Mouse (Mus musculus) liver, postnatal 0 days (tissue): ENCODE measurements around the gene Mylk. TPM values are rescaled to one million over a fixed set of nuclear protein-coding genes. Genes with fewer than 3 reads are reported as not detected.

ENCODE experiments used
- ATAC-seq: fragments of 200-750 bp; cut with Nextera tagmentation; 2 replicates; pipeline ENCODE4 v1.8.0; 2017; ENCODE audit warnings: mild to moderate bottlenecking, moderate library complexity
- DNase-seq: peaks from one replicate; pipeline ENCODE4 v3.0.0-alpha.2; 2016
- H3K27ac ChIP-seq: fragments of 300-500 bp; sonication (generic); 2 replicates; pipeline ENCODE4 v1.5.1; 2014; ENCODE audit warnings: antibody characterized with exemption, moderate library complexity, mild to moderate bottlenecking, low read depth
- H3K27me3 ChIP-seq: fragments of 300-500 bp; sonication (generic); 2 replicates; pipeline ENCODE4 v1.6.1; 2014; ENCODE audit warnings: low read length, control low read depth, mixed read lengths; ENCODE audit not compliant: insufficient read depth
- H3K36me3 ChIP-seq: fragments of 300-500 bp; sonication (generic); replicated peaks from 2 replicates; pipeline ENCODE4 v1.6.1; 2014; ENCODE audit warnings: mild to moderate bottlenecking, control low read depth, low read length, moderate library complexity, mixed read lengths; ENCODE audit not compliant: insufficient read depth
- H3K4me1 ChIP-seq: fragments of 300-500 bp; sonication (generic); 2 replicates; pipeline ENCODE4 v1.6.1; 2014; ENCODE audit warnings: antibody characterized with exemption, mild to moderate bottlenecking, control low read depth; ENCODE audit not compliant: insufficient read depth
- H3K4me2 ChIP-seq: fragments of 300-500 bp; sonication (generic); 2 replicates; pipeline ENCODE4 v1.6.1; 2014; ENCODE audit warnings: low read depth, mild to moderate bottlenecking, low read length, moderate library complexity, mixed read lengths
- H3K4me3 ChIP-seq: fragments of 300-500 bp; sonication (generic); 2 replicates; pipeline ENCODE4 v1.5.1; 2014; ENCODE audit warnings: low read depth, low read length
- H3K9ac ChIP-seq: fragments of 300-500 bp; sonication (generic); replicated peaks from 2 replicates; pipeline ENCODE4 v1.6.1; 2014; ENCODE audit warnings: mild to moderate bottlenecking, moderate library complexity
- H3K9me3 ChIP-seq: fragments of 300-500 bp; sonication (generic); 2 replicates; pipeline ENCODE4 v1.6.1; 2016; ENCODE audit warnings: mild to moderate bottlenecking, control low read depth, low read length, mixed read lengths
- CTCF ChIP-seq: sonication (generic); IDR thresholded peaks from 2 replicates; pipeline ENCODE4 v1.5.1; 2016; ENCODE audit warnings: antibody characterized with exemption, low read depth
- EP300 ChIP-seq: IDR thresholded peaks from 2 replicates; pipeline ENCODE4 v1.6.1; 2016; ENCODE audit warnings: antibody characterized with exemption, low read depth, mild to moderate bottlenecking
- WGBS: fragments of 180-500 bp; shearing (Covaris S2); extraction: QIAGEN DNeasy Blood & Tissue Kit; methylation state at CpG from one replicate; pipeline ENCODE4 v1.1.7; 2014; ENCODE audit not compliant: insufficient replicate concordance; 5-methylcytosine and 5-hydroxymethylcytosine counted together
- polyA plus RNA-seq: library from polyadenylated mRNA; unstranded; fragments of >200 nt; fragmentation: Nextera tagmentation; extraction: Ambion mirVana; gene quantifications from 2 replicates; pipeline ENCODE4 v1.2.1, GENCODE M21; 2015

The Mylk gene
- polyA plus RNA-seq, 1 experiment from 2014 or later: 4.9 TPM

- Histone ChIP-seq H3K9ac (no peak overlapping the region), H3K36me3 (0 out of 2 replicates have a peak, but pooled peaks cover 2% of the 10 kb centered on the region), H3K4me3 (no peak overlapping the region), H3K4me1 (peaks cover 2% of the 10 kb centered on the region; the same call in 1 of the 2 replicates), H3K27ac (no peak overlapping the region), H3K27me3 (no peaks in the 10 kb centered on the region), H3K4me2 (no peak overlapping the region), H3K9me3 (no peaks in the 10 kb centered on the region)
- no peak for ATAC-seq
- WGBS: 54% methylated on average over 7 of the region's 7 CpGs
- TF ChIP-seq CTCF: no peak
- TF ChIP-seq EP300: no peak
- DNase-seq: no peak
Measured at GRCm38 (mm10) chr16:34816548-34816947, 71.5 kb downstream of the Mylk start.

- no peaks in the 10 kb centered on the region for H3K27me3 ChIP-seq
- DNase-seq (peak; percentile 47), ATAC-seq (peak; percentile 64; the same call in 1 of the 2 replicates)
- no peaks in the 10 kb centered on the region for H3K4me1 ChIP-seq
- no peak overlapping the region for H3K4me2 ChIP-seq
- 55% methylated on average over 7 of the region's 7 CpGs for WGBS
- H3K9me3 ChIP-seq: no peaks in the 10 kb centered on the region
- no peak overlapping the region for H3K4me3 ChIP-seq
- H3K36me3 ChIP-seq: no peaks in the 10 kb centered on the region
- H3K9ac ChIP-seq: no peak overlapping the region
- H3K27ac ChIP-seq: no peak overlapping the region
- TF ChIP-seq EP300: no peak
- TF ChIP-seq CTCF: no peak
Measured at GRCm38 (mm10) chr16:34825111-34825744, 80.2 kb downstream of the Mylk start.

GRCm38 (mm10) chr16:34834477-34834876, 89.5 kb downstream of the Mylk start:
- H3K27ac ChIP-seq: no peak overlapping the region
- 63% methylated on average over 1 of the region's 1 CpGs for WGBS
- no peak for TF ChIP-seq CTCF
- no peaks in the 10 kb centered on the region for H3K4me1 ChIP-seq
- H3K27me3 ChIP-seq: no peaks in the 10 kb centered on the region
- H3K9ac ChIP-seq: no peak overlapping the region
- no peaks in the 10 kb centered on the region for H3K36me3 ChIP-seq
- DNase-seq (no peak), ATAC-seq (no peak)
- no peak overlapping the region for H3K4me2 ChIP-seq
- H3K9me3 ChIP-seq: no peaks in the 10 kb centered on the region
- H3K4me3 ChIP-seq: no peak overlapping the region

- Histone ChIP-seq H3K9me3 (no peaks in the 10 kb centered on the region; the same call in 1 of the 2 replicates), H3K4me1 (no peaks in the 10 kb centered on the region), H3K9ac (no peak overlapping the region), H3K4me2 (no peak overlapping the region), H3K27ac (no peak overlapping the region), H3K36me3 (no peaks in the 10 kb centered on the region), H3K27me3 (no peaks in the 10 kb centered on the region), H3K4me3 (no peak overlapping the region)
- no peak for DNase-seq
- 76% methylated on average over 7 of the region's 7 CpGs for WGBS
- no peak for ATAC-seq
- TF ChIP-seq CTCF: no peak
- TF ChIP-seq EP300: no peak
Measured at GRCm38 (mm10) chr16:34839004-34839703, 94.1 kb downstream of the Mylk start.

- TF ChIP-seq EP300 (no peak), CTCF (no peak)
- Histone ChIP-seq H3K4me1 (no peaks in the 10 kb centered on the region), H3K36me3 (no peaks in the 10 kb centered on the region), H3K27ac (no peak overlapping the region), H3K4me2 (no peak overlapping the region), H3K4me3 (no peak overlapping the region), H3K27me3 (no peaks in the 10 kb centered on the region), H3K9ac (no peak overlapping the region), H3K9me3 (no peaks in the 10 kb centered on the region; the same call in 1 of the 2 replicates)
- DNase-seq (no peak), ATAC-seq (no peak)
- 82% methylated on average over 7 of the region's 7 CpGs for WGBS
Measured at GRCm38 (mm10) chr16:34839704-34840331, 94.8 kb downstream of the Mylk start.

DNA sequence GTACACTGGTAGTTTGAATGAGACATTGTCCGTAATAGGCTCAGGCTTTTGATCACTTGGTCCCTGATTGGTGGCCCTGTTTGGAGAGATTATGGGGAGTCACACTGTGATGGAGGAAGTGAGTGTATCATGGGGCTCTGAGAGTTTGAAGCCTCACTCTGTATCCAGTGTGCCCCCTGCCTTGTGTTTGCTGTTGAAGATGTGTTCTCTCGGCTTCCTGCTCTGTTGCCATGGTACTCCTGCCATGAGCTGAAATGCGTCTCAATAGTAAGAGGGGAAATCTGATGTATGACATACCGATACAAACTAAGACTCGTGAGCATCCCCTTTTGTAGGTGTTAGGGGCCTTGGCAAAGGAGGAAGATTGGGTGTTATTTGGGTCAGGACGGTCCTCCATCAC, 99.8 kb downstream of the Mylk start:
- Histone ChIP-seq H3K4me3 (no peak overlapping the region), H3K4me1 (no peaks in the 10 kb centered on the region), H3K27me3 (no peaks in the 10 kb centered on the region), H3K9me3 (no peaks in the 10 kb centered on the region; the same call in 1 of the 2 replicates), H3K9ac (no peak overlapping the region), H3K4me2 (no peak overlapping the region), H3K27ac (no peak overlapping the region), H3K36me3 (no peaks in the 10 kb centered on the region)
- 83% methylated on average over 6 of the region's 6 CpGs for WGBS
- DNase-seq: no peak
- TF ChIP-seq CTCF: no peak
- no peak for TF ChIP-seq EP300
- no peak for ATAC-seq
